Mouse (Mus musculus): ENCODE measurements around the gene Stk19.

DNA sequence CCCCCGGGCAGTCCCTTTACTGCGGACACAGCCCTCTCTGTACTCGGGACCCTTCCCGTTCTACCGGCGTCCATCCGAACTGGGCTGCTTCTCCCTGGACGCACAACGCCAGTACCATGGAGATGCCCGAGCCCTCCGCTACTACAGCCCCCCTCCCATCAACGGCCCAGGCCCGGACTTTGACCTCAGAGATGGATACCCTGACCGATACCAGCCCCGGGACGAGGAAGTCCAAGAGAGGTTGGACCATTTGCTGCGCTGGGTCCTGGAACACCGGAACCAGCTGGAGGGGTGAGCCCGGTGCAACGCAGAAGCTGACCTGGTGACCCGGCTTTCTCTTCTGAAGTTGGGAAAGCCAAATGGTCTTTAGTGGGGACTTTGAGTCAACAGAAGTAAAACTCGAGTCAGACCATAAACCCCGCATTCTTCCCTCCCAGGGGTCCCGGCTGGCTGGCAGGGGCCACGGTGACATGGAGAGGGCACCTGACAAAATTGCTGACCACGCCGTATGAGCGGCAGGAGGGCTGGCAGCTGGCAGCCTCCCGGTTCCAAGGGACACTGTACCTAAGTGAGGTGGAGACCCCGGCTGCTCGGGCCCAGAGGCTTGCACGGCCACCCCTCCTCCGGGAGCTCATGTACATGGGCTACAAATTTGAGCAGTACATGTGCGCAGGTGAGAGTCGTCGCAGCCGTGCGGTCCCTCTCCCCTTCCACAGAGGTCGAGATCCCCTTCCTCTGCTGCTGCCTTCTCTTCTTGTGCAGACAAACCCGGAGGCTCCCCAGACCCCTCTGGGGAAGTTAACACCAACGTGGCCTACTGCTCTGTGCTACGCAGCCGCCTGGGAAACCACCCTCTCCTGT is 949 bp upstream of the Stk19 start:
- no peak for TF ChIP-seq POLR2A (IDR thresholded peaks at IDR 0.05; ENCODE audit: extremely low read depth, insufficient read depth, low read length)
- TF ChIP-seq CTCF (IDR thresholded peaks at IDR 0.05; ENCODE audit: extremely low read depth, insufficient read depth, low read length) = no peak

Measured in cortical plate, adult 2 months (tissue).